Mouse (Mus musculus): ENCODE results near the gene Man1a2. TPM values are rescaled to one million over a fixed set of nuclear protein-coding genes. Genes with fewer than 3 reads are reported as not detected.

Gene Man1a2
- total RNA-seq, 1 experiment from 2014 or later = 90.3 TPM

DNA sequence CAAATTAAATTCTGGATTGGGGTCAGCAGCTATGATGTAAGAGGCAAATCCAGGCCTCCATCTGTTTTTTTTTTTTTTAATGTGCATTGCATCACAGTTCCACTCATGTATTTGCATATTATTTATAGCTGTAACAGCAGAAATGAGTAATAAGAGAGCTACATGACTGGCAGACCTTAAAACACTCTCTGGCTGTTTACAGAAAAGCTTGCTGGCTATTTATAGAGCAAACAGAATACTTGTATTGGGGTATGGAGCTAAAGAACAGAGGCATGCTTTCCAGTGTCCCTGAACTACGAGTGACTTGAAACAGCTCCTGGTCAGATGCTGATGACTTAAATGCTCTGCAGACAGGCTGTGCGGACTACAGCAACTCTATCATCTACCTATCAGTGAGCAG lies 121.7 kb downstream of the Man1a2 start:
- no peak for DNase-seq

DNA sequence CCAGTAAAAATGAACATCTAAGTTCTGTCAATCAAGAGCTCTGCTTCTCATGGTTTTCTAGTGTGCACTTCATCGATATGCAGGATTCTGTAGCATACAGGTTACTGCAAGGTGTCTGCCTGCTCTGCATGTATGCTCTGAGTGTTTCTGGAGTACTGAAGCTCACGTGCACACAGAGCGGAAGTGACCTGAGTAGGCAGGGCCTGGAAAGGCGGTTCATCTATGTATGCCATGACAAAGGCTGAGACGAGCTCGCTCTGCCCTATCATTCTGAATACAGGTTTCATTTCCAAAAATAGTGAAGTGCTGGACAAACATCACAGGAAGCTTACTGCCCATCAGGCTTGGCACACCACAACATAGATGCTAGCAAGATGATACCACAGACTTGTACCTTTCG lies 122.8 kb downstream of the Man1a2 start:
- DNase-seq = no peak

DNA sequence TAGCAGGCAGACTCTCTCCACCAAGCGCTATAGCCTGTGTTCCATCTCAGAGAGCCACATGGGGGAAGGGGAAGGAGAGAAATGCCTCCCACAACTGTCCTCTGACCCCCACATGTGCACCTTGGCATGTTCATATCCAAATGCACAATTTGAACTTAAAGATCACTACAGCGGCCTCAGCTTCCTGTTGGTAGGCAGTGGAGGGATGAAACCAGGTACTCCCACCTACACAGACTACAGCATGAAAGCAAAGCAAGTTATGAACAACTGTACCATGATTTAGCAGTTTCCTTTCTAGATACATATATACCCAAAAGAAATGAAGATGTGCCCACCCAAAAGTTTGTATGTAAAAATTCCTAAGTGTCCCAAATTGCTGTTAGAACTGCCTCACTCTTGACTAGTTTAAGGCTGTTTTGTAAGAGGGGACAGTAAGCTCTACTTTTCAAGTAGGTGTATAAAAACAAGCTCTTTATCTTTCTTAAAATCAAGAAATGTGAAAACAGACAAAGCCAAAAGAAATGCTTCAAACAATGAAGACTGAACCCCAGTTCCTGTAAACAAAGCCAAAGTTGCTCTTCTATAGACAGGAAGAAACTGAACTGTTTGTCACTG lies 123.6 kb downstream of the Man1a2 start:
- no peak for DNase-seq

- no peak for DNase-seq
Measured at GRCm38 (mm10) chr3:100559431-100559830, 125.9 kb downstream of the Man1a2 start.

DNA sequence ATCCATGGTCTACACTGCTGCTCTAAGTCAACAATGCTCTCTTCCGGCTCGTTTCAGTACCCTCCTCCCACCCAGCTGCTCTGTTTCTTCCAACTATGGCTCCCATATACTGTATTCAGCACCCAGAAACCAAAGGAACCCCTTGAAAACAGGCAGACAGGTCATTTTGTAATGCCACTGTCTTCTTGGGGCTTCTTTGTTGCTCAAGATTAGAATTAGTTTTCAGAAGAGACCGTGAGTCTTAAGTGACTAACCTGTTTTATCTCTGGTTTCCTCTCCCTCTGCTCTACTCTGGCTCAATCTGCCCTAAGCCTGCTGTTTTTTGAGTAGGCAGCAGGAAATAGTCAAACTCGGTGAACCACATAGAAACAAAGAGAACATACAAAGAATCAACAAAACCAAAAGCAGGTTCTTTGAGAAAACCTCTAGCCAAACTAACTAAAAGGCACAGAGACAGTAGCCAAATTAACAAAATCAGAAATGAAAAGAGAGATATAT lies 127.0 kb downstream of the Man1a2 start:
- DNase-seq = no peak

GRCm38 (mm10) chr3:100554843-100555242 lies 130.5 kb downstream of the Man1a2 start:
- no peak for DNase-seq

DNA sequence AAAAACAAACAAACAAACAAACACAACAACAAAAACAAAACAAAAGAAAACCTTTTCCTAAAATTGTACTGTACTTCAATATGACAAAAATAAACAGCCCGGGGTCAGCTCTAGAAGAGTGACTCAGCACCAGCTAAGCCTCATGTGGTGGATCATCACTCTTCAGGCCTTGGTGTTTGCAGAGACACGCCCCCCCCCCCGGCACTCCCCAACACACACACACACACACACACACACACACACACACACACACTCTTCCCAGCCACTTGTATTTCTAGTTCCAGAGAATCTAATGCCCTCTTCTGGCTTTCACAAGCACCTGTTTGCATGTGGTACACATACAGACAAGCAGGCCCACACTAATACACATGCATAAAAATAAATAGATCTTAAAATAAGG lies 133.1 kb downstream of the Man1a2 start:
- DNase-seq = no peak

DNA sequence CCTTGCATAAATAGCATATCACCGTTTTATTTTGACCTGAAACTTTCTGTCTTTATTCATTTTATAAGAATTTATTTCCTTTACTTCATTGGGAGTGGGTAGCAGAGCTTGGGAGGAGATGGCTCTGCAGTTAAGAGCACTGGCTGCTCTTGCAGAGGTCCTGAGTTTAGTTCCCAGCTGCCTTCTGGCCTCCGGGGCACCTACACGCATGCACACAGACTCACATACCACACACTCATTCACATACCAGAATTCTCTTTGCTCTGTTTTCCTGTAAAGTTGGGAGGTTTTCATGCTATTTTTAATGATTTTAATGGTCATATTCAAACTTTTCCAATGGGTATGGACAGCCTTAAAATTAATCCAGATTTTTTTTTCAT lies 137.4 kb downstream of the Man1a2 start:
- DNase-seq = no peak

DNA sequence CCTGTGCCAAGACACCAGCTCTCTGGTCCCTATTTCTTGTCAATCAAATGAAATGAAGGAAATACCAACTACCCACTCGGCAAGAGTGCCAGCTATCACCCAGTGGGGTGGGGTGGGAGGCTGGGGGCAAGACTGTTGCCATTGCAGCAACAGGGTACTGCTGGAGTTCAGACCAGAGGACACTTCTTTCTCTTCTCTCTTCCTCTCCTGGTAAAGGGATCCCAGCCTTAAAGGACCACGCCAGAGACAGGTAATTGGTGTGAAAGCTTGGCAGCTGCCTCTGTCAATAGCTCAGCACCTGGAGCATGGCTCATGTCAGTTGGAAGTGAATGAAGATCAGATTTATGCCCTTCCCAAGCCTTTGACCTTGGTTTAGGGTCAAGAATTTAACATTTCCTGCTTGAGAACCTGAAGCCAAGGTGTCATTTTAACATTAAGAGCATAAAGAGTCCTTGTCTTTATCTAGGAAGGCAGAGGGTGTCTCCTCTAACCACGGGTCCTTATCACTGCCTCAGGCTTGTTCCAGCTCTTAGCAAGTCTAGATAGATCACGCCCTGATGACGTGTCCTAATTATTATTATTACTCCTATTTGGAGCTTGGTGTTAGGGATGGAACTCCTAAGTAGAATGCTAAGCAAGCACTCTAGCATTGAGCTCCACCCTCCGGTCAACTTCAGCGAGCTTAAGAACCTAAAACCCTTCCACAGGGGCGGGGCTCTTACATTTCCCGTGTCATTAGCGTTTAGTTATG lies 138.0 kb downstream of the Man1a2 start:
- no peak for DNase-seq

GRCm38 (mm10) chr3:100536686-100537085 lies 148.6 kb downstream of the Man1a2 start:
- no peak for DNase-seq

- DNase-seq = no peak
Measured at GRCm38 (mm10) chr3:100535902-100536301, 149.4 kb downstream of the Man1a2 start.

DNA sequence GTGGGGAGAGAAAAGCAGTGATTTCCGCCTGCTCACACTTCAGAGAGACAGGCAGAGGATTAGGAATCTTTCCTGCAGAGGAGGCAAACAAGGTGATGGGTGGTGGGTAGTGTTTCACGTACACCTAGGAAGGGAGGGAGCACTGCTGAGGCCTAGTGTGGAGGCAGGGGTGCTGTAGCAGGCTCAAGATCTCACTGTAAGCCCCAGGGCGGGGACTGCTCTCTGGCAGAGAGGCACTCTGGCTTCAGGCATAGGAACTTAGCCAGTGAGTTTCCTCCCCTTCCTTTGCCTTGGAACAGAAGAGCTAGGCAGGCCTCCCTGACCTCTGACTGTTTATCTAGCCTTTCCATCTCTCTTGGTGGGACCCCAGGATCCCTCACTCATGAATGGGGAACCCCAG lies 150.0 kb downstream of the Man1a2 start:
- DNase-seq = no peak

- DNase-seq = no peak
Measured at GRCm38 (mm10) chr3:100534394-100534793, 150.9 kb downstream of the Man1a2 start.

- DNase-seq = no peak
Measured at GRCm38 (mm10) chr3:100533429-100533828, 151.9 kb downstream of the Man1a2 start.

DNA sequence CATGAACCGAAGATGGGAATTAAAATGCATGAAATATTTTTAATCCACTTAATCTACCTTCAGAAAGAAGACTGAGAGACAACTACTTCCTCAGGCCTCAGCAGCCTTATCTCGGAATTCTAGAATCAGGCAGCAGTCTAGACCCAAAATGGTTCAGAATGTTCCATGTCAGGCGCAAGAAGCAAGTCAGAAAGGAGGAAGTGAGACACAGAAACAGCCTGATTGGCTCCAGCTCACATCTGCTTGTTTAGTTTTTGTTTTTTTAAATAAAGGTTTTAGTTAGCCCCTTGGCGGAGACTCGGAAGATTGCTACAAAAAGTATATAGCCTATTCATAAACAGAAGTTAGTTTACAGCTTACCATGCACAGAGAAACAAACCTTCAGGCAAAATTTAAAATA lies 154.4 kb downstream of the Man1a2 start:
- no peak for DNase-seq

DNA sequence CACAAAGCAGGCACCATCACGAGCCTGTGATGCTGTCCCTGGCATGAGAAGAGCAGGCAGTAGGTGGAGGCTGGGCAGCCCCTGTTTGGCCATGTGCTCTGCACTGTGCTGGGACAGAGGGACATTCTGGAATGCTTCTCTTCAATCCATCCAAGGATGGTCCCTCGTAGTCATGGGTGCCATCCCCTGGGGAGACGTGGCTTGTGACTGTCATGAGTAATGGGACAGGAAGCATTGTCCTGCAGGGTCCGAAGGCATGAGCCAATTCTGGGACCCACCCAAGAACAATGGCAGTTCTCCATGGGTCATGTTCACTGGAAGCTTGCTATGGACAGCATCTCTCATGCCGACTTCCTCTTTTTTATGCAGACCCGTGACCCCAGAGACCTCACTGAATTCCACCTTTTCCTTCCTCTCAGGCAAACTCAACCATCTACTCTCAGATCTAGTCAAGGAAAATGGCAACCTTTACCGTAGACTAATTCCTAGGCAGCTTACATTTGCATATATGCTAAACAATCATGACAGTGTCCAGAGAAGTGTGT lies 155.0 kb downstream of the Man1a2 start:
- no peak for DNase-seq

- DNase-seq = no peak
Measured at GRCm38 (mm10) chr3:100522671-100523070, 162.6 kb downstream of the Man1a2 start.

DNA sequence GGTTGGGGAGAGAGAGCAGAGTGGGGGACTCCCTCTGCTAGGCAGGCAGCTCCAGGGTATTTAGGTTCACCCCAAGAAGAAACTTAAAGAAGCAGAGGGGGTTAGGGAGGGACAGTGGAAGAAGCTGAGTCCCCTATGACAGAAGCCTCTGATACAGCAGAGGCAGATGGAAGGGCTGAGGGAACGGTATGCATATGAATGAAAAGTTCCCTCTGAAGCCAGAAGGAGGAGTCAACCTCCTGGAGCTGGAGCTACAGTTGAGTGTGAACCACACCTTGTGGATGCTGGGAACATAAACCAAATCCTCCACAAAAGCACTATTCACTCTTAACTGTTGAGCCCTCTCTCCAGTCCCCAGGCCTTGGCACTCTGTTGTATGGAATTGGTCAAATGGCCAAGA lies 163.7 kb downstream of the Man1a2 start:
- no peak for DNase-seq

DNA sequence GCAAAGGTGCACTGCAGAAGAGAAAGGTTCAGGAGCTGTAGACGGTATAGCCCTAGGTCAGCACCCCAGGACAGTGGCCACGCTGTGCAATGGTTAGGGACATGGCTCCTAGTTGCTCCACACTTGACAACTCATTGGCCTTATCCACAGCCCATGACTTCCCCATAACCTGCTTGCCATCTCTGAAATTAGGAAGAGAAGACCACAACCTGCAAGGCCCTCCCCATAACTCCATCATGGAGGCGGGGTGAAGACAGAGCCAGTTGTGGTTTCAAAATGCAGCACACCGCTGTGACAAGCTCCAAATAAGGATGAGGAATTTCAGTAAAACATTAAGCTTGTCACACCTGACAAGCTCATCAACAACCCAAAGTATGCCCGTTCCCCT lies 169.6 kb downstream of the Man1a2 start:
- DNase-seq = no peak

GRCm38 (mm10) chr3:100515093-100515753 lies 170.1 kb downstream of the Man1a2 start:
- no peak for DNase-seq
